Mouse (Mus musculus) ES-E14 (cell line): ENCODE measurements around the gene Calhm1. TPM values are rescaled to one million over a fixed set of nuclear protein-coding genes. Genes with fewer than 3 reads are reported as not detected.

ENCODE experiments used
- DNase-seq: peaks from one replicate; pipeline ENCODE4 v3.0.0-alpha.2; 2013; ENCODE audit warnings: low read depth, low spot score
- H3K27ac ChIP-seq: 2 replicates; pipeline ENCODE4 v1.5.1; 2012; ENCODE audit warnings: low read depth, mild to moderate bottlenecking, low read length, moderate library complexity, mixed read lengths; ENCODE audit not compliant: poor library complexity, insufficient read depth, severe bottlenecking
- H3K36me3 ChIP-seq: 2 replicates; pipeline ENCODE4 v1.6.1; 2012; ENCODE audit warnings: mild to moderate bottlenecking, low read length, moderate library complexity, mixed read lengths; ENCODE audit not compliant: control insufficient read depth, poor library complexity, insufficient read depth, severe bottlenecking
- H3K4me1 ChIP-seq, 2 experiments: fragments of 150-350 bp in 1 of 2; sonication (generic) in 1 of 2; 2 replicates each; pipeline ENCODE4 v1.6.1; 2012; ENCODE audit warnings: low read length in 2 of 2, mild to moderate bottlenecking in 1 of 2, mixed read lengths in 1 of 2; ENCODE audit not compliant: control insufficient read depth in 2 of 2, insufficient read depth in 2 of 2, poor library complexity in 1 of 2
- H3K4me3 ChIP-seq, 2 experiments: fragments of 150-350 bp in 1 of 2; sonication (generic) in 1 of 2; 2 replicates each; pipeline ENCODE4 v1.5.1; 2012; ENCODE audit warnings: low read length in 2 of 2, low read depth in 1 of 2, mild to moderate bottlenecking in 1 of 2, mixed read lengths in 1 of 2; ENCODE audit not compliant: insufficient read depth in 1 of 2, poor library complexity in 1 of 2, severe bottlenecking in 1 of 2
- H3K9ac ChIP-seq: 2 replicates; pipeline ENCODE4 v1.6.1; 2012; ENCODE audit warnings: low read depth, mild to moderate bottlenecking, low read length, mixed read lengths; ENCODE audit not compliant: poor library complexity, insufficient read depth, severe bottlenecking
- H3K9me3 ChIP-seq: fragments of 150-350 bp; sonication (generic); 2 replicates; pipeline ENCODE4 v1.6.1; 2012; ENCODE audit warnings: low read depth, mild to moderate bottlenecking, low read length; ENCODE audit not compliant: control insufficient read depth, insufficient read depth
- CHD2 ChIP-seq: IDR thresholded peaks from 2 replicates; pipeline ENCODE4 v1.6.1; 2014; ENCODE audit warnings: mild to moderate bottlenecking, low read depth, low read length, inconsistent platforms
- HCFC1 ChIP-seq: IDR thresholded peaks from 2 replicates; pipeline ENCODE4 v1.6.1; 2012; ENCODE audit warnings: low read length, inconsistent platforms, borderline replicate concordance; ENCODE audit not compliant: insufficient read depth
- MAFK ChIP-seq: IDR thresholded peaks from 2 replicates; pipeline ENCODE4 v1.6.1; 2014; ENCODE audit warnings: mild to moderate bottlenecking, low read depth, low read length, inconsistent platforms; ENCODE audit not compliant: insufficient read depth
- ZC3H11A ChIP-seq: IDR thresholded peaks from 2 replicates; pipeline ENCODE4 v1.6.1; 2012; ENCODE audit warnings: low read depth, mild to moderate bottlenecking, inconsistent platforms, low read length, borderline replicate concordance
- ZNF384 ChIP-seq: IDR thresholded peaks from 2 replicates; pipeline ENCODE4 v1.6.1; 2012; ENCODE audit warnings: low read depth, low read length, inconsistent platforms
- in situ Hi-C, 2 experiments: fragments of 600-800 bp; cut with MboI; formaldehyde crosslinking; loops; one replicate each; pipeline ENCODE4 v1.15.1; 2025; ENCODE audit warnings: low sequenced_read_pairs in 2 of 2, inconsistent platforms in 1 of 2; ENCODE audit not compliant: unreplicated experiment in 2 of 2
- total RNA-seq: library from RNA; depleted of rRNA; stranded (reverse); fragments of 300-350 nt; gene quantifications from 2 replicates; pipeline ENCODE4 v1.2.3, GENCODE M21; 2012

Gene Calhm1
- total RNA-seq, 1 experiment: not detected

- DNase-seq: peak; percentile 73
- peak overlapping the region; percentile 72 for H3K9ac ChIP-seq
- peak overlapping the region; percentile 61 for H3K27ac ChIP-seq
- no peaks in the 10 kb centered on the region for H3K36me3 ChIP-seq
- TF ChIP-seq ZC3H11A (no peak), CHD2 (no peak), HCFC1 (no peak), MAFK (no peak), ZNF384 (no peak)
- no peaks in the 10 kb centered on the region for H3K9me3 ChIP-seq
- H3K4me1 ChIP-seq: peaks cover 0 to 12% of the 10 kb centered on the region in 2 experiments; a peak in 2 of 4 replicates
- in situ Hi-C loops: no loop called here
- H3K4me3 ChIP-seq: peak overlapping the region; percentile 72 to 96
These were observed 33.9 kb upstream of the Calhm1 start for GRCm38 (mm10) chr19:47178001-47178400.

- H3K27ac ChIP-seq: no peak overlapping the region
- TF ChIP-seq ZC3H11A: no peak
- no peak for TF ChIP-seq ZNF384
- TF ChIP-seq MAFK: no peak
- TF ChIP-seq HCFC1: no peak
- TF ChIP-seq CHD2: no peak
- DNase-seq: no peak
- no peaks in the 10 kb centered on the region for H3K9me3 ChIP-seq
- no peaks in the 10 kb centered on the region for H3K36me3 ChIP-seq
- peaks cover 0 to 12% of the 10 kb centered on the region in 2 experiments; a peak in 2 of 4 replicates for H3K4me1 ChIP-seq
- in situ Hi-C loops: no loop called here
- no peak overlapping the region for H3K4me3 ChIP-seq
- H3K9ac ChIP-seq: no peak overlapping the region
These were observed 33.0 kb upstream of the Calhm1 start for GRCm38 (mm10) chr19:47176916-47177505.

GRCm38 (mm10) chr19:47175472-47175871, 31.4 kb upstream of the Calhm1 start:
- peak overlapping the region; percentile 42; the same call in 1 of the 2 replicates for H3K9ac ChIP-seq
- H3K9me3 ChIP-seq: no peaks in the 10 kb centered on the region
- TF ChIP-seq CHD2: no peak
- 0 out of 2 replicates have a peak, but pooled peaks have one; percentile 42 for TF ChIP-seq ZNF384
- H3K4me1 ChIP-seq: peaks cover 0 to 12% of the 10 kb centered on the region in 2 experiments; a peak in 2 of 4 replicates
- DNase-seq: no peak
- H3K4me3 ChIP-seq: no peak overlapping the region
- no peaks in the 10 kb centered on the region for H3K36me3 ChIP-seq
- in situ Hi-C loops: no loop called here
- H3K27ac ChIP-seq: 0 out of 2 replicates have a peak overlapping the region, but pooled peaks have one; percentile 8

- no peak overlapping the region; the same call in 1 of the 2 replicates for H3K27ac ChIP-seq
- H3K4me1 ChIP-seq: peaks cover 0 to 12% of the 10 kb centered on the region in 2 experiments; a peak in 2 of 4 replicates
- DNase-seq: no peak
- no peaks in the 10 kb centered on the region for H3K9me3 ChIP-seq
- H3K36me3 ChIP-seq: no peaks in the 10 kb centered on the region
- H3K9ac ChIP-seq: no peak overlapping the region
- TF ChIP-seq ZNF384 (no peak), MAFK (no peak), CHD2 (no peak), HCFC1 (no peak), ZC3H11A (no peak)
- in situ Hi-C loops: no loop called here
- no peak overlapping the region for H3K4me3 ChIP-seq
These were observed 30.5 kb upstream of the Calhm1 start for GRCm38 (mm10) chr19:47174515-47174914.
